Mouse (Mus musculus) ES-Bruce4 (cell line): ENCODE results near the gene Hesx1.

Experiments used
- CTCF ChIP-seq: IDR thresholded peaks from one replicate; pipeline ENCODE4 v1.8.1; 2011; ENCODE audit warnings: low read depth, low read length
- EP300 ChIP-seq: IDR thresholded peaks from 2 replicates; pipeline ENCODE4 v1.6.1; 2011; ENCODE audit warnings: low read depth, low read length; ENCODE audit not compliant: insufficient read depth
- POLR2A ChIP-seq: IDR thresholded peaks from one replicate; pipeline ENCODE4 v1.8.1; 2011; ENCODE audit warnings: low read length; ENCODE audit not compliant: insufficient read depth

DNA sequence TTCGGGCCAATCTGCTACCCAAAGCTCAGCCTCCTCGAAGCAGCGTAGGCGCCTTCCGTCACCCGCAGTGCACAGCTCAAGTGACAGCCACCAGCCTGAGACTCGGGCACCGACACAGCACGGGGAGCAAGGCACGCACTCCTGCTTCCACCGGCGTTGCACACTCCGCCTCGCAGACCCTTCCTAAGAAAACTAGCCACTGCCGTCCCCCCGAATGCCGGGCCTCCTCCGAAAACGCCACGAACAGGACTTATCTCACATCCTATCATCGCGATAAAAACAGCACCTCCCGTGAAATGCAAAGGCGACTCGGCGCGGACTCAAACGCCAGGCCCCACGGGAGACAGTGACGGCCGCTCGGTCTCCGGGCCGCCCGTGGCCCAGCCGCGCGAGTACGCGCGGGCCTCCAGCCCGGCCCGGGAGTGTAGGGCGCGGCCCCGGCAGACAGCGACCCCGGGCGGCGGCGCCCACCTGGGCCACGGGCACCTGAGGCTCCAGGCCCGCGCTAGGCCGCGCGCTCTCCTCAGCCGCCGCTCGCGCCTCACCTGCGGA, 24.3 kb upstream of the Hesx1 start:
- TF ChIP-seq CTCF (no peak), POLR2A (no peak), EP300 (no peak)
